Mouse (Mus musculus): ENCODE measurements at regions not wholly inside any gene's neighbourhood (a gene's known extent, or its start where the extent isn't known, plus 50 kb on each side); places are given as distances from the start of the nearest gene placed in this dataset.

GRCm38 (mm10) chr4:95247977-95248376, 196.0 kb upstream of the Jun start:
- no peak for DNase-seq

- DNase-seq: no peak
Observed at GRCm38 (mm10) chr4:95249031-95249430, 197.0 kb upstream of the Jun start.

GRCm38 (mm10) chr4:95250083-95250482, 198.1 kb upstream of the Jun start:
- DNase-seq: no peak

- DNase-seq: no peak
Observed at GRCm38 (mm10) chr4:95269766-95270165, 217.7 kb upstream of the Jun start.

- no peak for DNase-seq
Observed at GRCm38 (mm10) chr4:95270389-95270788, 218.4 kb upstream of the Jun start.

- DNase-seq: no peak
Observed at GRCm38 (mm10) chr4:95276231-95276630, 224.2 kb upstream of the Jun start.

- no peak for DNase-seq
Observed at GRCm38 (mm10) chr4:95277989-95278713, 226.1 kb upstream of the Jun start.

GRCm38 (mm10) chr4:95278714-95279095, 226.7 kb upstream of the Jun start:
- DNase-seq: no peak

GRCm38 (mm10) chr4:95279200-95279599, 227.2 kb upstream of the Jun start:
- DNase-seq: no peak

GRCm38 (mm10) chr4:95282083-95282482, 230.1 kb upstream of the Jun start:
- DNase-seq: no peak

GRCm38 (mm10) chr4:95283789-95284188, 231.8 kb upstream of the Jun start:
- no peak for DNase-seq

- no peak for DNase-seq
Observed at GRCm38 (mm10) chr4:95284192-95284591, 232.2 kb upstream of the Jun start.

GRCm38 (mm10) chr4:95284696-95285095, 232.7 kb upstream of the Jun start:
- DNase-seq: no peak

- no peak for DNase-seq
Observed at GRCm38 (mm10) chr4:95290321-95290720, 238.3 kb upstream of the Jun start.

GRCm38 (mm10) chr4:95294110-95294509, 242.1 kb upstream of the Jun start:
- no peak for DNase-seq

GRCm38 (mm10) chr4:95301907-95302306, 249.9 kb upstream of the Jun start:
- no peak for DNase-seq

GRCm38 (mm10) chr4:95303337-95303736, 251.3 kb upstream of the Jun start:
- DNase-seq: peak; percentile 38

- no peak for DNase-seq
Observed at GRCm38 (mm10) chr4:95304006-95304405, 252.0 kb upstream of the Jun start.

GRCm38 (mm10) chr4:95307134-95307533, 250.2 kb upstream of the Fggy start:
- DNase-seq: no peak

- no peak for DNase-seq
Observed at GRCm38 (mm10) chr4:95308469-95308895, 248.8 kb upstream of the Fggy start.

GRCm38 (mm10) chr4:95310410-95310809, 246.9 kb upstream of the Fggy start:
- DNase-seq: no peak

- no peak for DNase-seq
Observed at GRCm38 (mm10) chr4:95317821-95318290, 239.5 kb upstream of the Fggy start.

- no peak for DNase-seq
Observed at GRCm38 (mm10) chr4:95318561-95318960, 238.7 kb upstream of the Fggy start.

GRCm38 (mm10) chr4:95319036-95319435, 238.3 kb upstream of the Fggy start:
- DNase-seq: no peak

GRCm38 (mm10) chr4:95325861-95326260, 231.4 kb upstream of the Fggy start:
- no peak for DNase-seq

All from thymus, postnatal 4 days (tissue).